ENCODE assay signal across 28 mouse cellular contexts in the genomic region with DNA sequence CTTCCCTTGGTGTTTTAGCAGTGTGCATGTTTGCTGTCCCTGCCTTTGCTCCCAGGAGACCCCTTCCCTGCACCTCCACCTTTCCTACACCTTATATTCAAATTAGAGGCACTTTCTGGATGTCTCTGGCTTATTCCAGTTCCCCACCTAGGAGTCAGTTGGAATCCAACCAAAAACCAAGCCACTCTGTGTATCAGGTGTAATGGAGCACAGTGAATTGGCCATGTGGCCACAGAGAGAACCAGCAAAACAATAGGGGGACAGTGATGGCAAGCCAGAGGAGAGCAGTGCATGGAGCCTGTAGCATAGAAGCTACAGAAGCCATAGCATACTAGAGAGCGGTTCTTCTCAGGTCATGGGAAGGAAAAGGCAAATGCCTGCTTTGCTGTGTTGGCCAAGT.
"Had no signal": no experiment of that assay in that cellular context is flagged by ENCODE, and none has a peak within 500 bp of the region (broad histone marks: within the 10 kb centered on the region; RNA-seq: fewer than 3 reads in every experiment).

No protein-coding gene starts in this region.

- DNase-seq: gastrocnemius, postnatal 14 days; gastrocnemius, postnatal 36 days; heart, adult 11 months; heart, adult 2 months; heart, postnatal 14 days; heart, postnatal 36 days; kidney, adult 11 months; kidney, adult 2 months; kidney, adult 9 months; kidney, postnatal 10 days; kidney, postnatal 25 days; kidney, postnatal 4 days; liver; liver, embryonic 13.5 days; liver, postnatal 0 days had no signal

- H3K27ac ChIP-seq: heart, adult 2 months; heart, embryonic 13.5 days; heart, embryonic 15.5 days; hindbrain, embryonic 13.5 days; hindbrain, embryonic 15.5 days; hindbrain, postnatal 0 days; layer of hippocampus, adult 2 months; left cerebral cortex, adult 2 months; limb, embryonic 10.5 days; limb, embryonic 12.5 days; liver, embryonic 13.5 days; liver, embryonic 15.5 days had no signal

- H3K9ac ChIP-seq: heart, embryonic 13.5 days; heart, embryonic 15.5 days; hindbrain, embryonic 13.5 days; hindbrain, embryonic 15.5 days; limb, embryonic 12.5 days; liver, embryonic 13.5 days; liver, embryonic 15.5 days; liver, postnatal 0 days had no signal

- H3K36me3 ChIP-seq: heart, embryonic 13.5 days; heart, embryonic 15.5 days; hindbrain, embryonic 13.5 days; hindbrain, embryonic 15.5 days; limb, embryonic 10.5 days; limb, embryonic 12.5 days; liver, embryonic 13.5 days; liver, embryonic 15.5 days had no signal

- H3K9me3 ChIP-seq: heart, embryonic 13.5 days; heart, embryonic 15.5 days; hindbrain, embryonic 13.5 days; hindbrain, embryonic 15.5 days; limb, embryonic 10.5 days; limb, embryonic 12.5 days; liver, embryonic 13.5 days; liver, embryonic 15.5 days had no signal

- H3K4me3 ChIP-seq: heart, adult 2 months; heart, embryonic 13.5 days; heart, embryonic 15.5 days; hindbrain, embryonic 13.5 days; hindbrain, embryonic 15.5 days; layer of hippocampus, adult 2 months; left cerebral cortex, adult 2 months; limb, embryonic 10.5 days; limb, embryonic 12.5 days; liver, embryonic 13.5 days; liver, embryonic 15.5 days had no signal

- ATAC-seq: hindbrain, postnatal 0 days; intestine, embryonic 16.5 days; liver, postnatal 0 days had no signal

- H3K4me2 ChIP-seq: heart, embryonic 11.5 days; heart, embryonic 13.5 days; heart, embryonic 15.5 days; hindbrain, embryonic 13.5 days; hindbrain, embryonic 15.5 days; limb, embryonic 12.5 days; liver, embryonic 11.5 days; liver, embryonic 13.5 days; liver, embryonic 15.5 days had no signal

- H3K27me3 ChIP-seq: heart, embryonic 15.5 days; hindbrain, embryonic 13.5 days; hindbrain, embryonic 15.5 days; limb, embryonic 12.5 days; liver, embryonic 13.5 days; liver, embryonic 15.5 days had no signal

- H3K4me1 ChIP-seq: heart, embryonic 13.5 days; heart, embryonic 15.5 days; hindbrain, embryonic 13.5 days; hindbrain, embryonic 15.5 days; limb, embryonic 10.5 days; liver, embryonic 13.5 days; liver, embryonic 15.5 days had no signal
